Mouse (Mus musculus) granulocyte monocyte progenitor cell, adult 5-6 weeks (primary cell): ENCODE results near the gene Ifrd2. TPM values are rescaled to one million over a fixed set of nuclear protein-coding genes. Genes with fewer than 3 reads are reported as not detected.

Source experiments
- ATAC-seq: replicated peaks from 2 replicates; pipeline ENCODE4 v1.8.0; 2016; ENCODE audit warnings: mild to moderate bottlenecking, moderate TSS enrichment, inconsistent platforms; ENCODE audit not compliant: poor library complexity, severe bottlenecking
- total RNA-seq, 2 experiments: library from RNA; stranded (forward) in 1 of 2; stranded (reverse) in 1 of 2; fragments of 200-712, 200-1000 nt in 1 of 2; fragments of >200 nt in 1 of 2; fragmentation: Nextera tagmentation in 1 of 2; gene quantifications; 2 replicates each; pipeline ENCODE4 v1.2.3; 2014 to 2017

The Ifrd2 gene
- total RNA-seq, 2 experiments from 2014 or later = 76.8 to 89.9 TPM

DNA sequence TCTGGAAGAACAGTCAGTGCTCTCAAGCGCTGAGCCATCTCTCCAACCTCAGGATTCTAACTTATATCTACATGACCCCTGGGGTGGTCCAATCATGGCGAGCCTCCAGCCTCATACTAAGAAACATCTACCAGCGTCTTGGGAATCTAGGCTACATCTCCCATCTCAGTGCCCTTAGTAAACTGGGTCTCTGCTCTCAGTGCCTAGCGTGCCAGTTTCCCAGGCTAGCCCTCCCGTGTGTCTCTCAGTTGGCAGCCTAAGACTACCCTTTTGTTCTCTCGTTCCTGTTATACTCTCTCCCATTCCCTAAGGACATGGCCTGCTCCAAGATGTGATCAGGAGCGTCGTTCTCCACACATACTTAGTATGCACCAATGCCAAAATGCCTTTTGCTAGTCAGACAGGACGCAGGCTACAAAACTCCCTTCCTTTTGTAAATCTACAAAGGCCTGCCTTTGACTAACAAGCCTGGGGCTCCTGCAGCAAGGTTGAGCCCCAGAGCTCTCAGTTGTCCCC is 43.9 kb downstream of the Ifrd2 start:
- no peak for ATAC-seq

DNA sequence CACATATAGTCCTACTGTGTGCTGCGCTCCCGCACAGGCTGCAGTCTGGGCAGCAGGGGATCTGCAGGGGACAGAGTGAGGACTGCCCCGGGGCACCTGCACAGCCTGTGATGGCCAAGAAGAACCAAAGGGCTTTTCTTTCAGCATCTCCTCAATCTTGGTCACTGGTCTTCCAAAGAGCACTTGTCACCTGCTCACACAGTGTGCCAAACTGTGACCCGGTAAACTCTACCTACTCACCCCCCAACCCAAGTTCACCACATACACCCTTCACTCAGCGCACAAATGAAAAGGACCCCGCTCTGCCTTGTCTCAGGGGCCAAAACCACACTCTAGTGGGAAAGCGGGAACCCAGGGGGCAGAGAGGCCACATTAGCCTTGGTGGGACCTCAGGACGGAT is 44.4 kb downstream of the Ifrd2 start:
- no peak for ATAC-seq

- no peak for ATAC-seq
Measured at GRCm38 (mm10) chr9:107632478-107632877, 45.0 kb downstream of the Ifrd2 start.

GRCm38 (mm10) chr9:107633091-107633660 is 45.7 kb downstream of the Ifrd2 start:
- peak; percentile 61 for ATAC-seq

GRCm38 (mm10) chr9:107633661-107634405 is 46.4 kb downstream of the Ifrd2 start:
- ATAC-seq = peak; percentile 10

GRCm38 (mm10) chr9:107634406-107635278 is 47.2 kb downstream of the Ifrd2 start:
- ATAC-seq = no peak

- peak; percentile 73 for ATAC-seq
Measured at GRCm38 (mm10) chr9:107635279-107636028, 48.0 kb downstream of the Ifrd2 start, which contains the start of gene Gnai2. Gnai2 (minus strand) TSS chr9:107635367.

DNA sequence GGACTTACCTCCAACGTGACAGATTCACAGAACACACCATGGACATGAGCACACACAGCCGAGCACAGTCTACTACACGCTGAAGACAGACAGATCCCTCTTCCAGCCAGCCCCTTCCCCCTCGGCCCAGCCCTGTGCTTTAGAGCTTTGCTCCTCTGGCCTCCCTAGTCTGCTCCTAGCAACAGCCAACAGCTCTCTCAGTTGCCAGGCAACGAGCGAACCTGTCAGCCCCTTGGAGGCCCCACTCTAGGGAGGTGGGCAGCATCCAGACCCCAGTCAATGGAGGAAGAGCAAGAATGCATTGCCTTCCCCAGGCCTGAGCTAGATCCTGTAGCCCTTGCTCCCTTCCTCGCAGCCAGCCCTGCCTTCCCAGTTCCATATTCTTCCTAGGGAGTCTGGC is 49.6 kb downstream of the Ifrd2 start:
- ATAC-seq = no peak

DNA sequence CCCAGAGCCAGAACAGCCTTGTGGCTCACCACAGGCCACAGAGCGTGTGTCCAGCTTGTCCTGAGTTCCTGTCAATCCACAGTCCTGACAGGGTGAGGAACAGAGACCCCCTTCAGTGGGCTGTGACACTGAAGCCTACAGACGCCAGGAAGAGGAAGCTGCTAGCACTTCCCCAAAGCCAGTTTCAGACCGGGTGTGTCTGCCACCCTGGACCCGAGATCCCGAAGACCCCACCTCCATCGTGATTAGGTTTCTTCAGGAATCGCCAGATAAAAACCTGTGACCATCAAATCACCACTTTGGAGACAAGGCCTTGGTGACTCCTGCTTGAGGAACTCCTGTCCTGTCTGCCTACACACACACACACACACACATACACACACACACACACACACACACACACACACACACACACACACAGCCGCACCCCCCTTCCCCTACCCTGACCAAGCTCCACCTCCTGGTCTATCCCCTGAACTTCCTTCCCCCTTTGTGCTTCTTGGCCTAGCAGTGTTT is 52.9 kb downstream of the Ifrd2 start:
- ATAC-seq = peak; percentile 76

DNA sequence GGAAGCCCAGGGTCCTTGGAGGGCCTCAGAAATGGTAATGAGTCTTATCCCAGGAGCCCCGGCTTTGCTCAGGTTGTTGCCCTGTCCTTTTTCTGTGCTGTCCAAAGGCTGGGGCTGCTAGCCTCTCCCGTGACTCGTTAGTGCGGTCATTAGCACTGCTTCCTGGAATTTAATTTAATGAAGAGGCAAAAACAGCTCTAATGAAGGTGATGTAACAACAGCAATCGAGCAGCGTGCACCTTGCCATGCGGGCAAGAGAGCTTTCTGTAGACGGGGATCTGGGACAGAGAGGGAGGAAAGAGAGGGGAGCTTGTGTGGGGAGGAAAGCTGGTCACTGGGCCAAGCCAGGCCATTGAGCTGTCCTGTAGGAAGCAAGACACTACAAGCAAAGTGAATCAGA is 54.2 kb downstream of the Ifrd2 start:
- ATAC-seq = no peak

Other genes starting within 250 kb of the Ifrd2 start
- 12.0 and 32.9 TPM in 2 replicates for gene Hemk1, start 249.3 kb upstream of the Ifrd2 start, total RNA-seq (2014; fragmentation: Nextera tagmentation)
- gene Hemk1, start 249.3 kb upstream of the Ifrd2 start, total RNA-seq (2017) = 6.0 and 11.3 TPM in 2 replicates
- gene 6430571L13Rik, start 247.0 kb upstream of the Ifrd2 start, total RNA-seq (2014; fragmentation: Nextera tagmentation) = not detected in 2 replicates
- gene 6430571L13Rik, start 247.0 kb upstream of the Ifrd2 start, total RNA-seq (2017) = not detected in 2 replicates
- gene Cacna2d2, start 188.0 kb upstream of the Ifrd2 start, total RNA-seq (2014; fragmentation: Nextera tagmentation) = 0.19 TPM in 1 of 2 replicates, not detected in the other
- 0.09 and 0.10 TPM in 2 replicates for gene Cacna2d2, start 188.0 kb upstream of the Ifrd2 start, total RNA-seq (2017)
- gene Tmem115, start 53.7 kb upstream of the Ifrd2 start, total RNA-seq (2014; fragmentation: Nextera tagmentation) = 12.2 and 13.7 TPM in 2 replicates
- gene Tmem115, start 53.7 kb upstream of the Ifrd2 start, total RNA-seq (2017) = 12.1 and 12.5 TPM in 2 replicates
- 21.2 and 31.0 TPM in 2 replicates for gene Cyb561d2, start 45.4 kb upstream of the Ifrd2 start, total RNA-seq (2014; fragmentation: Nextera tagmentation)
- 13.2 and 13.9 TPM in 2 replicates for gene Cyb561d2, start 45.4 kb upstream of the Ifrd2 start, total RNA-seq (2017)
- 11.3 and 16.7 TPM in 2 replicates for gene Nprl2, start 45.4 kb upstream of the Ifrd2 start, total RNA-seq (2014; fragmentation: Nextera tagmentation)
- 11.3 and 14.3 TPM in 2 replicates for gene Nprl2, start 45.4 kb upstream of the Ifrd2 start, total RNA-seq (2017)
- not detected in 2 replicates for gene Zmynd10, start 40.3 kb upstream of the Ifrd2 start, total RNA-seq (2014; fragmentation: Nextera tagmentation)
- gene Zmynd10, start 40.3 kb upstream of the Ifrd2 start, total RNA-seq (2017) = not detected in 2 replicates
- gene Rassf1, start 36.1 kb upstream of the Ifrd2 start, total RNA-seq (2014; fragmentation: Nextera tagmentation) = 40.2 and 42.2 TPM in 2 replicates
- 34.1 and 36.7 TPM in 2 replicates for gene Rassf1, start 36.1 kb upstream of the Ifrd2 start, total RNA-seq (2017)
- 22.8 and 34.5 TPM in 2 replicates for gene Tusc2, start 24.4 kb upstream of the Ifrd2 start, total RNA-seq (2014; fragmentation: Nextera tagmentation)
- 10.8 and 13.2 TPM in 2 replicates for gene Tusc2, start 24.4 kb upstream of the Ifrd2 start, total RNA-seq (2017)
- gene Hyal2, start 19.7 kb upstream of the Ifrd2 start, total RNA-seq (2014; fragmentation: Nextera tagmentation) = 6.2 and 11.6 TPM in 2 replicates
- 3.0 and 5.3 TPM in 2 replicates for gene Hyal2, start 19.7 kb upstream of the Ifrd2 start, total RNA-seq (2017)
- gene Hyal1, start 10.7 kb upstream of the Ifrd2 start, total RNA-seq (2014; fragmentation: Nextera tagmentation) = 1.4 and 4.9 TPM in 2 replicates
- 0.56 and 1.0 TPM in 2 replicates for gene Hyal1, start 10.7 kb upstream of the Ifrd2 start, total RNA-seq (2017)
- 7.1 and 18.2 TPM in 2 replicates for gene Naa80, start 8.8 kb upstream of the Ifrd2 start, total RNA-seq (2014; fragmentation: Nextera tagmentation)
- 5.5 and 8.2 TPM in 2 replicates for gene Naa80, start 8.8 kb upstream of the Ifrd2 start, total RNA-seq (2017)
- 0.34 TPM in 1 of 2 replicates, not detected in the other for gene Hyal3, start 6.8 kb upstream of the Ifrd2 start, total RNA-seq (2014; fragmentation: Nextera tagmentation)
- 0.26 and 0.46 TPM in 2 replicates for gene Hyal3, start 6.8 kb upstream of the Ifrd2 start, total RNA-seq (2017)
- not detected in 2 replicates for gene Sema3b, start 21.6 kb downstream of the Ifrd2 start, total RNA-seq (2014; fragmentation: Nextera tagmentation)
- gene Sema3b, start 21.6 kb downstream of the Ifrd2 start, total RNA-seq (2017) = not detected in 2 replicates
- 410 and 448 TPM in 2 replicates for gene Gnai2, start 47.7 kb downstream of the Ifrd2 start, total RNA-seq (2014; fragmentation: Nextera tagmentation)
- gene Gnai2, start 47.7 kb downstream of the Ifrd2 start, total RNA-seq (2017) = 395 and 452 TPM in 2 replicates
- not detected in 2 replicates for gene Slc38a3, start 81.9 kb downstream of the Ifrd2 start, total RNA-seq (2014; fragmentation: Nextera tagmentation)
- gene Slc38a3, start 81.9 kb downstream of the Ifrd2 start, total RNA-seq (2017) = not detected in 2 replicates
- not detected in 2 replicates for gene Gnat1, start 92.1 kb downstream of the Ifrd2 start, total RNA-seq (2014; fragmentation: Nextera tagmentation)
- not detected in 2 replicates for gene Gnat1, start 92.1 kb downstream of the Ifrd2 start, total RNA-seq (2017)
- 2.6 TPM in 1 of 2 replicates, not detected in the other for gene Sema3f, start 122.8 kb downstream of the Ifrd2 start, total RNA-seq (2014; fragmentation: Nextera tagmentation)
- gene Sema3f, start 122.8 kb downstream of the Ifrd2 start, total RNA-seq (2017) = not detected in 2 replicates
- 133 and 165 TPM in 2 replicates for gene Rbm5, start 183.4 kb downstream of the Ifrd2 start, total RNA-seq (2014; fragmentation: Nextera tagmentation)
- gene Rbm5, start 183.4 kb downstream of the Ifrd2 start, total RNA-seq (2017) = 157 and 164 TPM in 2 replicates